Mouse (Mus musculus) intestine, embryonic 16.5 days (tissue): ENCODE results near the gene P2rx2. TPM values are rescaled to one million over a fixed set of nuclear protein-coding genes. Genes with fewer than 3 reads are reported as not detected.

Source experiments
- ATAC-seq: fragments of 200-750 bp; cut with Nextera tagmentation; 2 replicates; pipeline ENCODE4 v1.8.0; 2017; ENCODE audit warnings: moderate TSS enrichment, moderate library complexity
- H3K27ac ChIP-seq: fragments of 300-500 bp; sonication (generic); 2 replicates; pipeline ENCODE4 v1.5.1; 2014; ENCODE audit warnings: mild to moderate bottlenecking, low read length
- H3K27me3 ChIP-seq: fragments of 300-500 bp; sonication (generic); replicated peaks from 2 replicates; pipeline ENCODE4 v1.6.1; 2014; ENCODE audit warnings: low read length, control low read depth, mixed read lengths; ENCODE audit not compliant: control insufficient read depth, insufficient read depth
- H3K36me3 ChIP-seq: fragments of 300-500 bp; sonication (generic); 2 replicates; pipeline ENCODE4 v1.6.1; 2014; ENCODE audit warnings: low read length, control low read depth; ENCODE audit not compliant: control insufficient read depth, insufficient read depth
- H3K4me1 ChIP-seq: fragments of 300-500 bp; sonication (generic); 2 replicates; pipeline ENCODE4 v1.6.1; 2014; ENCODE audit warnings: low read length, control low read depth, mixed read lengths; ENCODE audit not compliant: control insufficient read depth, insufficient read depth
- H3K4me2 ChIP-seq: fragments of 300-500 bp; sonication (generic); 2 replicates; pipeline ENCODE4 v1.6.1; 2014; ENCODE audit warnings: low read depth, low read length, control low read depth
- H3K4me3 ChIP-seq: fragments of 300-500 bp; sonication (generic); 2 replicates; pipeline ENCODE4 v1.5.1; 2014; ENCODE audit warnings: mild to moderate bottlenecking, low read length
- H3K9ac ChIP-seq: fragments of 300-500 bp; sonication (generic); 2 replicates; pipeline ENCODE4 v1.6.1; 2014; ENCODE audit warnings: low read depth, low read length
- H3K9me3 ChIP-seq: fragments of 300-500 bp; sonication (generic); 2 replicates; pipeline ENCODE4 v1.6.1; 2016; ENCODE audit warnings: low read length, control low read depth; ENCODE audit not compliant: control insufficient read depth
- WGBS: fragments of 180-500 bp; shearing (Covaris S2); extraction: QIAGEN DNeasy Blood & Tissue Kit; methylation state at CpG from one replicate; pipeline ENCODE4 v1.1.7; 2014; 5-methylcytosine and 5-hydroxymethylcytosine counted together
- polyA plus RNA-seq: library from polyadenylated mRNA; unstranded; fragments of >200 nt; fragmentation: Nextera tagmentation; extraction: Ambion mirVana; gene quantifications from 2 replicates; pipeline ENCODE4 v1.2.1, GENCODE M21; 2015

P2rx2 gene
- polyA plus RNA-seq, 1 experiment from 2014 or later = 1.2 TPM

GRCm38 (mm10) chr5:110345553-110345952 is 2.5 kb upstream of the P2rx2 start:
- Histone ChIP-seq H3K9ac (no peak overlapping the region), H3K4me1 (peaks cover 5% of the 10 kb centered on the region; the same call in 1 of the 2 replicates), H3K4me3 (no peak overlapping the region), H3K9me3 (no peaks in the 10 kb centered on the region), H3K36me3 (no peaks in the 10 kb centered on the region), H3K27ac (no peak overlapping the region), H3K4me2 (no peak overlapping the region), H3K27me3 (peaks cover 25% of the 10 kb centered on the region)
- WGBS = 79% methylated on average over 4 of the region's 4 CpGs
- ATAC-seq = no peak

- 73% methylated on average over 4 of the region's 4 CpGs for WGBS
- H3K4me1 ChIP-seq = peaks cover 5% of the 10 kb centered on the region; the same call in 1 of the 2 replicates
- H3K4me2 ChIP-seq = no peak within 1 kb of the TSS
- no peaks in the 10 kb centered on the region for H3K9me3 ChIP-seq
- no peaks in the 10 kb centered on the region for H3K36me3 ChIP-seq
- H3K27ac ChIP-seq = no peak within 1 kb of the TSS
- H3K9ac ChIP-seq = no peak within 1 kb of the TSS
- ATAC-seq = no peak
- H3K27me3 ChIP-seq = peaks cover 25% of the 10 kb centered on the region
- H3K4me3 ChIP-seq = no peak within 1 kb of the TSS
Observed at GRCm38 (mm10) chr5:110344524-110344923, 1.5 kb upstream of the P2rx2 start, which contains the start of gene Lrcol1. Lrcol1 (plus strand) TSS chr5:110344730.

DNA sequence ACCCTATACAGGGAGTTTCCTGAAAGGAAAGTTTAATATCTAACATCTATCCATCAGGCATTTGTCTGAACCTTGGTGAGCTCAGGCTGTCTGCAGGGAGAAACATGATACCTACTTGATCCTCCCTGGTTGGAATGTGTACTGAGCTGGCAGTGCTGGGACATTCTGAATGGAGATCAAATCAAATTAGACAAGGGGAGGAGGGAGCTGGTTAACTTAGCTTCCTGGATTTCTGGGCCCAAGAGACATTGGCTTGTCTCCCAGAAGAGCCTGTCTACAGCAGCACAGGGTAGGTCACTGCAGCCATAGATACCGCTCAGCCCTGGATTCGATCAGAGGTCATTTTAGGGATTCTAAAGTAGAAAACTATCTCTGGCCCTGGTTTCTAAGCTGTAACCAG is 4.2 kb downstream of the P2rx2 start:
- ATAC-seq = no peak
- H3K27me3 ChIP-seq = peaks cover 22% of the 10 kb centered on the region
- H3K9ac ChIP-seq = no peak overlapping the region
- no peaks in the 10 kb centered on the region for H3K9me3 ChIP-seq
- H3K4me1 ChIP-seq = peaks cover 5% of the 10 kb centered on the region; the same call in 1 of the 2 replicates
- no peak overlapping the region for H3K4me3 ChIP-seq
- no peak overlapping the region for H3K27ac ChIP-seq
- WGBS = 82% methylated on average over 2 of the region's 2 CpGs
- H3K4me2 ChIP-seq = no peak overlapping the region
- peaks cover 4% of the 10 kb centered on the region; the same call in 1 of the 2 replicates for H3K36me3 ChIP-seq

GRCm38 (mm10) chr5:110330508-110330907 is 12.5 kb downstream of the P2rx2 start:
- Histone ChIP-seq H3K9ac (no peak overlapping the region), H3K36me3 (peaks cover 6% of the 10 kb centered on the region; the same call in 1 of the 2 replicates)
- no peak for ATAC-seq

GRCm38 (mm10) chr5:110313127-110313526 is 29.9 kb downstream of the P2rx2 start:
- no peak for ATAC-seq
- no peak overlapping the region for H3K27ac ChIP-seq
- no peaks in the 10 kb centered on the region for H3K9me3 ChIP-seq
- no peaks in the 10 kb centered on the region for H3K4me1 ChIP-seq
- H3K9ac ChIP-seq = no peak overlapping the region
- H3K27me3 ChIP-seq = no peaks in the 10 kb centered on the region
- no peaks in the 10 kb centered on the region for H3K36me3 ChIP-seq
- H3K4me2 ChIP-seq = no peak overlapping the region
- H3K4me3 ChIP-seq = no peak overlapping the region
- 95% methylated on average over 3 of the region's 3 CpGs for WGBS

More at GRCm38 (mm10) chr5:110330508-110330907, 12.5 kb downstream of the P2rx2 start:
- WGBS = 62% methylated on average over 3 of the region's 3 CpGs
- H3K27me3 ChIP-seq = no peaks in the 10 kb centered on the region
- H3K4me3 ChIP-seq = no peak overlapping the region
- H3K27ac ChIP-seq = no peak overlapping the region
- no peaks in the 10 kb centered on the region for H3K4me1 ChIP-seq
- H3K9me3 ChIP-seq = no peaks in the 10 kb centered on the region
- no peak overlapping the region for H3K4me2 ChIP-seq

DNA sequence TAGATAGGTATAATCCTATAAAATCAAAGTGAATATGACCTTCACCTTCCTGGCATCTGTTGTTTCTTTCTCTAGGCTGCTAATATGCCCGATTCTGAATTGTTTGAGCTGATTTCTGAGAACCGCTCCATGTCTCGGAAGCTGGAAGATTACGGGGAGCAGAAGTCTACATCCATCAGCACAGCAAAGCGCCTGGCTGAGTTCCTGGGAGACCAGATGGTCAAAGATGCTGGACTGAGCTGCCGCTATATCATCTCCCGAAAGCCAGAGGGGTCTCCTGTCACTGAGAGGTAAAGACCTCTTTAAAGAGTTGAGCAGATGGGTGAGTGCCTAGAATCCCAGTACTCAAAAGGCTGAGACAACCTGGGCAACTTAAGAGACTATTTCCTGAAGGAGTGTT is 34.2 kb downstream of the P2rx2 start:
- H3K4me3 ChIP-seq = no peak overlapping the region
- no peaks in the 10 kb centered on the region for H3K9me3 ChIP-seq
- ATAC-seq = no peak
- no peak overlapping the region for H3K4me2 ChIP-seq
- WGBS = 91% methylated on average over 7 of the region's 7 CpGs
- H3K4me1 ChIP-seq = no peaks in the 10 kb centered on the region
- no peaks in the 10 kb centered on the region for H3K27me3 ChIP-seq
- no peak overlapping the region for H3K27ac ChIP-seq
- H3K9ac ChIP-seq = no peak overlapping the region
- H3K36me3 ChIP-seq = no peaks in the 10 kb centered on the region

DNA sequence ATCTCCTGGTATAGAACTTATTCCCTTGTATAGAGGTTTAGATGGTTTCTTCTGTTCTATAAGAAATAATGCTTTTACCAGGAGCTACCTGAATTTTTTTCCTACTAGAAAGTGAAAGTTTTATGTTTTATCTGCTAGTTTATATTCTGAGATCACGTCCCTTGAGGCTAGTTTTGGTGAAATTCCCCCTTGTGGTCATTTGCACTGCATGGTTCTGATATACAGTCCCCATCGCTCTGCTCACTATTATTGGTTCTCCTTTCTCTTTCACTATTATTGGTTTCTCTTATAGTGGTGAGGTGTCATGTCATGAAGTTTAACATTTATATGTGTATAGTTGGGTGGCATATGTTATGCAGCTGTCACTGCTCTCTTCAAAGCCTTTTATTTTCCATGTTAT is 42.4 kb downstream of the P2rx2 start:
- no peak overlapping the region for H3K4me3 ChIP-seq
- H3K36me3 ChIP-seq = peaks cover 6% of the 10 kb centered on the region
- no peak overlapping the region for H3K9ac ChIP-seq
- no peak overlapping the region for H3K4me2 ChIP-seq
- 86% methylated on average over 2 of the region's 2 CpGs for WGBS
- H3K9me3 ChIP-seq = no peaks in the 10 kb centered on the region
- H3K27me3 ChIP-seq = no peaks in the 10 kb centered on the region
- H3K27ac ChIP-seq = no peak overlapping the region
- ATAC-seq = no peak
- H3K4me1 ChIP-seq = no peaks in the 10 kb centered on the region

DNA sequence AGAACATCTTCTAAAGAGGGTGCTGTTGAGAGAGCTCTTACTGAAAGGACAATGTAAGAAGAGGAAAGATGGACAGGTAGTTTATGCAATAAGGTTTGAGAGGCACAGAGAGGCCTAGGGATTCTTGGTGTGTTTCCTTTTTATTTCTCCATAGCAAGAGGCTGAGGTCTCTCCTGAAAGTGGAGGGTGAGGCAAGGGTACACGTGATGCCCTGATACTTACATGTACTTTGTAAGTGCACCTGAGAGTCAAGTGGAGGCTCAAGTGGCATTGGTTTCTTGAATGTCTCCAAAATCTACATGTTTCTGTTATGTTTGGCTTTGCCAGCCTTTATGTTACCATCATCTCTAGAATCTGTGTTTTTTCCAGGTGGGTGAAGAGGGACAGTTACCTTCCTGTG is 46.4 kb downstream of the P2rx2 start:
- H3K9me3 ChIP-seq = no peaks in the 10 kb centered on the region
- WGBS = 92% methylated on average over 1 of the region's 1 CpGs
- H3K4me2 ChIP-seq = no peak overlapping the region
- H3K27ac ChIP-seq = no peak overlapping the region
- no peaks in the 10 kb centered on the region for H3K4me1 ChIP-seq
- no peak overlapping the region for H3K9ac ChIP-seq
- ATAC-seq = no peak
- no peaks in the 10 kb centered on the region for H3K27me3 ChIP-seq
- H3K4me3 ChIP-seq = no peak overlapping the region
- H3K36me3 ChIP-seq = peaks cover 6% of the 10 kb centered on the region

- Histone ChIP-seq H3K9me3 (no peaks in the 10 kb centered on the region), H3K9ac (no peak overlapping the region), H3K27ac (no peak overlapping the region), H3K4me3 (no peak overlapping the region), H3K27me3 (no peaks in the 10 kb centered on the region), H3K4me1 (peaks cover 3% of the 10 kb centered on the region), H3K36me3 (no peaks in the 10 kb centered on the region), H3K4me2 (no peak overlapping the region)
- 100% methylated on average over 1 of the region's 1 CpGs for WGBS
- ATAC-seq = no peak
Observed at GRCm38 (mm10) chr5:110291649-110292048, 51.4 kb downstream of the P2rx2 start.
